Mouse (Mus musculus) heart, embryonic 14.5 days (tissue): Measurements from ENCODE around the gene Eif4e1b. TPM values are rescaled to one million over a fixed set of nuclear protein-coding genes. Genes with fewer than 3 reads are reported as not detected.
A peak's percentile ranks its signal among the peaks of the same experiment; 100 is the strongest.

Experiments
- ATAC-seq: fragments of 200-750 bp; cut with Nextera tagmentation; 2 replicates; pipeline ENCODE4 v1.8.0; 2017; ENCODE audit warnings: low read depth, moderate TSS enrichment; ENCODE audit not compliant: insufficient number of reproducible peaks, insufficient read depth, low FRiP score
- H3K27ac ChIP-seq, 2 experiments: fragments of 200-500 bp in 1 of 2; fragments of 300-500 bp in 1 of 2; sonication (generic) in 1 of 2; replicated peaks in 1 of 2; 2 replicates each; pipeline ENCODE4 v1.5.1; 2012 to 2014; ENCODE audit warnings: low read depth in 2 of 2, low read length in 2 of 2, control low read depth in 1 of 2, mild to moderate bottlenecking in 1 of 2, mixed read lengths in 1 of 2; ENCODE audit not compliant: control insufficient read depth in 1 of 2, insufficient read depth in 1 of 2
- H3K27me3 ChIP-seq: fragments of 300-500 bp; sonication (generic); 2 replicates; pipeline ENCODE4 v1.6.1; 2014; ENCODE audit warnings: mild to moderate bottlenecking, low read length, control low read depth; ENCODE audit not compliant: control insufficient read depth, insufficient read depth
- H3K36me3 ChIP-seq: fragments of 300-500 bp; sonication (generic); 2 replicates; pipeline ENCODE4 v1.6.1; 2014; ENCODE audit warnings: mild to moderate bottlenecking, control low read depth, low read length, mixed read lengths; ENCODE audit not compliant: control insufficient read depth, insufficient read depth
- H3K4me1 ChIP-seq, 2 experiments: fragments of 200-500 bp in 1 of 2; fragments of 300-500 bp in 1 of 2; sonication (generic) in 1 of 2; 2 replicates each; pipeline ENCODE4 v1.6.1; 2012 to 2014; ENCODE audit warnings: low read length in 2 of 2, control low read depth in 1 of 2, mixed read lengths in 1 of 2; ENCODE audit not compliant: control insufficient read depth in 2 of 2, insufficient read depth in 2 of 2
- H3K4me2 ChIP-seq: fragments of 300-500 bp; sonication (generic); 2 replicates; pipeline ENCODE4 v1.6.1; 2014; ENCODE audit warnings: mild to moderate bottlenecking, low read length
- H3K4me3 ChIP-seq, 2 experiments: fragments of 200-500 bp in 1 of 2; fragments of 300-500 bp in 1 of 2; sonication (generic) in 1 of 2; 2 replicates each; pipeline ENCODE4 v1.5.1; 2012 to 2014; ENCODE audit warnings: low read length in 2 of 2, mild to moderate bottlenecking in 2 of 2, control low read depth in 1 of 2, low read depth in 1 of 2, moderate library complexity in 1 of 2; ENCODE audit not compliant: control insufficient read depth in 1 of 2, insufficient read depth in 1 of 2
- H3K9ac ChIP-seq: fragments of 300-500 bp; sonication (generic); 2 replicates; pipeline ENCODE4 v1.6.1; 2014; ENCODE audit warnings: mild to moderate bottlenecking, low read length
- H3K9me3 ChIP-seq: fragments of 300-500 bp; sonication (generic); 2 replicates; pipeline ENCODE4 v1.6.1; 2016; ENCODE audit warnings: low read length, control low read depth; ENCODE audit not compliant: control insufficient read depth
- WGBS: fragments of 180-500 bp; shearing (Covaris S2); extraction: QIAGEN DNeasy Blood & Tissue Kit; methylation state at CpG from one replicate; pipeline ENCODE4 v1.1.7; 2014; 5-methylcytosine and 5-hydroxymethylcytosine counted together
- polyA plus RNA-seq: library from polyadenylated mRNA; unstranded; fragments of >200 nt; fragmentation: Nextera tagmentation; extraction: Ambion mirVana; gene quantifications from 2 replicates; pipeline ENCODE4 v1.2.1, GENCODE M21; 2014

Eif4e1b gene
- polyA plus RNA-seq, 1 experiment from 2014 or later, result not detected

- H3K4me3 ChIP-seq, result no peak overlapping the region
- H3K4me1 ChIP-seq, result no peaks in the 10 kb centered on the region
- peaks cover 30% of the 10 kb centered on the region for H3K27me3 ChIP-seq
- H3K27ac ChIP-seq, result no peak overlapping the region
- no peaks in the 10 kb centered on the region for H3K36me3 ChIP-seq
- ATAC-seq, result no peak
- 37% methylated on average over 21 of the region's 21 CpGs for WGBS
- no peak overlapping the region for H3K4me2 ChIP-seq
- no peaks in the 10 kb centered on the region for H3K9me3 ChIP-seq
- no peak overlapping the region for H3K9ac ChIP-seq
These were observed 21.5 kb downstream of the Eif4e1b start for GRCm38 (mm10) chr13:54805134-54805838.

- H3K4me3 ChIP-seq, result no peak overlapping the region
- no peaks in the 10 kb centered on the region for H3K9me3 ChIP-seq
- 50% methylated on average over 13 of the region's 13 CpGs for WGBS
- no peaks in the 10 kb centered on the region for H3K36me3 ChIP-seq
- no peak overlapping the region for H3K4me2 ChIP-seq
- no peak overlapping the region for H3K9ac ChIP-seq
- no peak for ATAC-seq
- H3K27ac ChIP-seq, result no peak overlapping the region
- H3K4me1 ChIP-seq, result no peaks in the 10 kb centered on the region
- H3K27me3 ChIP-seq, result peaks cover 30% of the 10 kb centered on the region
These were observed 22.7 kb downstream of the Eif4e1b start for GRCm38 (mm10) chr13:54806434-54806976.

- ATAC-seq, result no peak
- no peaks in the 10 kb centered on the region for H3K9me3 ChIP-seq
- H3K4me2 ChIP-seq, result no peak overlapping the region
- H3K4me1 ChIP-seq, result no peaks in the 10 kb centered on the region
- no peak overlapping the region for H3K27ac ChIP-seq
- H3K9ac ChIP-seq, result no peak overlapping the region
- H3K4me3 ChIP-seq, result no peak overlapping the region
- peaks cover 30% of the 10 kb centered on the region for H3K27me3 ChIP-seq
- 63% methylated on average over 12 of the region's 12 CpGs for WGBS
- no peaks in the 10 kb centered on the region for H3K36me3 ChIP-seq
These were observed 24.3 kb downstream of the Eif4e1b start for GRCm38 (mm10) chr13:54808067-54808466.

GRCm38 (mm10) chr13:54811476-54811875, 27.7 kb downstream of the Eif4e1b start:
- WGBS, result 57% methylated on average over 7 of the region's 7 CpGs
- no peak for ATAC-seq
- no peak overlapping the region for H3K4me3 ChIP-seq

GRCm38 (mm10) chr13:54813381-54813780, 29.6 kb downstream of the Eif4e1b start:
- H3K4me3 ChIP-seq, result no peak overlapping the region
- no peaks in the 10 kb centered on the region for H3K9me3 ChIP-seq
- no peaks in the 10 kb centered on the region for H3K36me3 ChIP-seq
- ATAC-seq, result no peak
- 78% methylated on average over 9 of the region's 9 CpGs for WGBS
- H3K27me3 ChIP-seq, result 0 out of 2 replicates have a peak, but pooled peaks cover under 1% of the 10 kb centered on the region
- no peak overlapping the region for H3K4me2 ChIP-seq
- H3K27ac ChIP-seq, result no peak overlapping the region
- H3K9ac ChIP-seq, result no peak overlapping the region
- no peaks in the 10 kb centered on the region for H3K4me1 ChIP-seq

More at GRCm38 (mm10) chr13:54811476-54811875, 27.7 kb downstream of the Eif4e1b start:
- H3K27ac ChIP-seq, result no peak overlapping the region
- no peak overlapping the region for H3K9ac ChIP-seq
- H3K27me3 ChIP-seq, result peaks cover 7% of the 10 kb centered on the region
- no peaks in the 10 kb centered on the region for H3K36me3 ChIP-seq
- H3K4me1 ChIP-seq, result no peaks in the 10 kb centered on the region
- H3K9me3 ChIP-seq, result no peaks in the 10 kb centered on the region
- no peak overlapping the region for H3K4me2 ChIP-seq

- H3K27ac ChIP-seq, result no peak overlapping the region
- H3K9me3 ChIP-seq, result no peaks in the 10 kb centered on the region
- no peaks in the 10 kb centered on the region for H3K36me3 ChIP-seq
- H3K9ac ChIP-seq, result no peak overlapping the region
- H3K4me3 ChIP-seq, result no peak overlapping the region
- peaks cover 2% of the 10 kb centered on the region in 2 experiments; a peak in 1 of 4 replicates for H3K4me1 ChIP-seq
- 29% methylated on average over 17 of the region's 17 CpGs for WGBS
- no peaks in the 10 kb centered on the region for H3K27me3 ChIP-seq
- ATAC-seq, result no peak
- peak overlapping the region; percentile 29 for H3K4me2 ChIP-seq
These were observed 34.8 kb downstream of the Eif4e1b start for GRCm38 (mm10) chr13:54818399-54819254.

GRCm38 (mm10) chr13:54821106-54821505, 37.3 kb downstream of the Eif4e1b start:
- H3K27me3 ChIP-seq, result no peaks in the 10 kb centered on the region
- H3K9ac ChIP-seq, result no peak overlapping the region
- no peaks in the 10 kb centered on the region for H3K9me3 ChIP-seq
- H3K27ac ChIP-seq, result no peak overlapping the region
- H3K4me2 ChIP-seq, result no peak overlapping the region
- H3K36me3 ChIP-seq, result no peaks in the 10 kb centered on the region
- no peak for ATAC-seq
- peaks cover 2 to 8% of the 10 kb centered on the region in 2 experiments; a peak in 1 of 4 replicates for H3K4me1 ChIP-seq
- 73% methylated on average over 4 of the region's 4 CpGs for WGBS
- H3K4me3 ChIP-seq, result no peak overlapping the region
